Mouse (Mus musculus) heart, embryonic 13.5 days (tissue): ENCODE measurements around the gene Pgghg. TPM values are rescaled to one million over a fixed set of nuclear protein-coding genes. Genes with fewer than 3 reads are reported as not detected.

ENCODE experiments used
- ATAC-seq: fragments of 200-750 bp; cut with Nextera tagmentation; 2 replicates; pipeline ENCODE4 v1.8.0; 2017; ENCODE audit warnings: moderate TSS enrichment; ENCODE audit not compliant: insufficient number of reproducible peaks, low FRiP score, low TSS enrichment; ENCODE audit errors: extremely low read depth
- H3K27ac ChIP-seq: fragments of 300-500 bp; sonication (generic); replicated peaks from 2 replicates; pipeline ENCODE4 v1.5.1; 2015; ENCODE audit warnings: moderate library complexity, mild to moderate bottlenecking, inconsistent platforms
- H3K27me3 ChIP-seq: fragments of 300-500 bp; sonication (generic); replicated peaks from 2 replicates; pipeline ENCODE4 v1.6.1; 2015; ENCODE audit warnings: mild to moderate bottlenecking, inconsistent platforms
- H3K36me3 ChIP-seq: fragments of 300-500 bp; sonication (generic); 2 replicates; pipeline ENCODE4 v1.6.1; 2015; ENCODE audit warnings: mild to moderate bottlenecking, inconsistent platforms
- H3K4me1 ChIP-seq: fragments of 300-500 bp; sonication (generic); 2 replicates; pipeline ENCODE4 v1.6.1; 2015; ENCODE audit warnings: inconsistent platforms
- H3K4me2 ChIP-seq: fragments of 300-500 bp; sonication (generic); 2 replicates; pipeline ENCODE4 v1.6.1; 2015; ENCODE audit warnings: inconsistent platforms, mild to moderate bottlenecking, moderate library complexity
- H3K4me3 ChIP-seq: fragments of 300-500 bp; sonication (generic); 2 replicates; pipeline ENCODE4 v1.5.1; 2015; ENCODE audit warnings: moderate library complexity, mild to moderate bottlenecking, inconsistent platforms
- H3K9ac ChIP-seq: fragments of 300-500 bp; sonication (generic); 2 replicates; pipeline ENCODE4 v1.6.1; 2015; ENCODE audit warnings: inconsistent platforms, mild to moderate bottlenecking, moderate library complexity
- H3K9me3 ChIP-seq: fragments of 300-500 bp; sonication (generic); 2 replicates; pipeline ENCODE4 v1.6.1; 2016; ENCODE audit warnings: inconsistent platforms
- WGBS: fragments of 180-500 bp; shearing (Covaris S2); methylation state at CpG from one replicate; pipeline ENCODE4 v1.1.7; 2015; ENCODE audit warnings: mixed read lengths; 5-methylcytosine and 5-hydroxymethylcytosine counted together
- polyA plus RNA-seq: library from polyadenylated mRNA; unstranded; fragments of >200 nt; fragmentation: Nextera tagmentation; extraction: Ambion mirVana; gene quantifications from 2 replicates; pipeline ENCODE4 v1.2.1, GENCODE M21; 2015

Pgghg gene
- polyA plus RNA-seq, 1 experiment from 2014 or later: 13.8 TPM

DNA sequence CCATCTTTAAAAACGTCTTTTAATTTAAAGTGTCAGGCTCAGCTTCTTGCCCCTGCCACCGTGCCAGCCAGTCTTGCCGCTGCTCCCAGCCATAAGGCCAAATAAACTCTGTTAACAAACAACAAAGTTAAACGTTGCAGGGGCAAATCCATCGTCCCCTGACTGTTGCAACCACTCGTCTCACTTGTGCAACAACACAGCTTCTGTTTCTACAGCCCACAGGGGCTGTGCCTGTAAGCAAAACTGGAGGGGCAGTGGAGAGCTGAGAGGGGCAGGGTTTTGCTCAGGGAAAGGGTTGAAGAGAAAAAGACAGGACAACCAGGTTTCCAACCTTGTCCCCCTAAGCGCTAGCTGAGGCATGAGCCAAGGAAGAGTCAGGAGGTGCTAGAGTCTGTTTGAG is 33.0 kb upstream of the Pgghg start:
- no peaks in the 10 kb centered on the region for H3K36me3 ChIP-seq
- no peak overlapping the region; the same call in 1 of the 2 replicates for H3K4me2 ChIP-seq
- no peaks in the 10 kb centered on the region for H3K9me3 ChIP-seq
- peaks cover 27% of the 10 kb centered on the region for H3K27me3 ChIP-seq
- H3K27ac ChIP-seq: no peak overlapping the region
- ATAC-seq: no peak
- H3K4me3 ChIP-seq: no peak overlapping the region
- 45% methylated on average over 7 of the region's 7 CpGs for WGBS
- H3K9ac ChIP-seq: no peak overlapping the region
- peaks cover 4% of the 10 kb centered on the region; the same call in 1 of the 2 replicates for H3K4me1 ChIP-seq

GRCm38 (mm10) chr7:140908634-140909107 is 32.5 kb upstream of the Pgghg start:
- Histone ChIP-seq H3K36me3 (no peaks in the 10 kb centered on the region), H3K27ac (no peak overlapping the region), H3K9ac (peak overlapping the region; percentile 76), H3K9me3 (no peaks in the 10 kb centered on the region), H3K27me3 (peaks cover 27% of the 10 kb centered on the region), H3K4me2 (peak overlapping the region; percentile 88), H3K4me1 (peaks cover 4% of the 10 kb centered on the region; the same call in 1 of the 2 replicates), H3K4me3 (peak overlapping the region; percentile 56)
- ATAC-seq: no peak
- 2% methylated on average over 19 of the region's 19 CpGs for WGBS

- Histone ChIP-seq H3K9ac (no peak overlapping the region), H3K4me2 (no peak overlapping the region), H3K27me3 (peaks cover 30% of the 10 kb centered on the region), H3K4me3 (no peak overlapping the region), H3K27ac (no peak overlapping the region), H3K9me3 (no peaks in the 10 kb centered on the region), H3K36me3 (no peaks in the 10 kb centered on the region), H3K4me1 (peaks cover 4% of the 10 kb centered on the region; the same call in 1 of the 2 replicates)
- no peak for ATAC-seq
- 47% methylated on average over 3 of the region's 3 CpGs for WGBS
These were observed 28.9 kb upstream of the Pgghg start for GRCm38 (mm10) chr7:140912293-140912692.

DNA sequence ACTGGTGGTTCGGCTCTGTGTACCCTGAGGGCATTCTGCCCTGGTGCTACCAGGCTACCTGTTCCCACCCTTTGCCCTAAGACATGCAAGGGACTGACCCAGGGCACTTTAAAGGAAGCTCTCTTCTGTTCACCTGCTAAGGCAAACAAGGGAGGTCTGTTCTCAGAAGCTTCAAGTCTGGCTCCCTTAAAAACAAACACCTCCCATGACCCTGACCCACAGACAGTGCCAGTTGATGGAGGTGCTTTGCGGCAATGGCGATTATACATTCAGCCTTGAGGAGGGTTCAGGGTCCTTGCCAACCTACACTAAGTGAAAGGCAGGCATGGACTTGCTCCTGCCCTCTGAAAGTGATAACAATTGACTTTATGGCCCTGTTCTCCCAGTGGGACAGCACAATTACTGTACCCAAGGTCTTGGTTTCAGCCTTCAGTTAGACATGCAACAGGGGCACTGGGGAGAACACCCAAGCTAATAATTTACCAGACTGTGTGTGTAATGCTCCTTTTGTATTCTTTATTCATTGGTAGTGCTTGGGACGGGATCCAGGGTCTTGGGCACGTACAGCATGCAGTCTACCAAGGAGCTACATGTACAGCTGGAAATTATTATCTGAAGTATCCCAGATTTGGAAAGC is 28.2 kb upstream of the Pgghg start:
- Histone ChIP-seq H3K4me2 (no peak overlapping the region), H3K4me3 (no peak overlapping the region), H3K9me3 (no peaks in the 10 kb centered on the region), H3K27ac (no peak overlapping the region), H3K9ac (no peak overlapping the region), H3K4me1 (peaks cover 4% of the 10 kb centered on the region; the same call in 1 of the 2 replicates), H3K36me3 (no peaks in the 10 kb centered on the region), H3K27me3 (peaks cover 36% of the 10 kb centered on the region)
- ATAC-seq: no peak
- WGBS: 71% methylated on average over 5 of the region's 5 CpGs

DNA sequence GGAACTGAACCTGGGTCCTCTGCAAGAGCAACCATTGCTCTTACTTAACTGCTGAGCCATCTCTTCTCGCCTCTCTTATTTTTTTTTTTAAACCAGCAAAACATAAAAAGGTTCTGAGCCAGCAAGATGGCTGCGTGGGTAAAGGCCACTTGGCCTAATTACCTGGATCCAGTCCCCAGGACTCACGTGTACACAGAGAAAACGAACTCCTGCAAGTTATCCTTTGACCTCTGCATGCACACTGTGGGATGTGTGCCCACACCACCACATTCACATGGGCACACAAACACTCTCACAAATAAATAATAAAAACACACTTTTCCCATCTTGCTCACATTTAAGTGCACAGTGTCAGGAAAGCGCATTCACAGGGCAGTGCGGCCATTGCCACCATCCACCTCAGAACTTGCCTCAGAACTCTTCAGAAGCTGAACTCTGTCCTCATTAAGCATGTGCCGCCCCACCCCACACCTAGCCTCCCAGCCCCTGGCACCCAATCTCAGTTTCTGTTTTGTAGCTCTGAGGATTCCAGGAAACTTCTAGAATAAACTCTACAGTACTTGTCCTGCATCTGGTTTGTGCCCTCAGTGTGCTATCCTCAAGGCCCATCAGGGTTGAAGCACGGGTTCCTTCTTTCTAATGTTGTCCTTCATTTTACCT is 27.0 kb upstream of the Pgghg start:
- H3K27me3 ChIP-seq: peaks cover 45% of the 10 kb centered on the region
- no peaks in the 10 kb centered on the region for H3K36me3 ChIP-seq
- no peaks in the 10 kb centered on the region for H3K4me1 ChIP-seq
- H3K4me3 ChIP-seq: no peak overlapping the region
- ATAC-seq: no peak
- WGBS: 75% methylated on average over 8 of the region's 8 CpGs
- H3K9ac ChIP-seq: no peak overlapping the region
- no peaks in the 10 kb centered on the region for H3K9me3 ChIP-seq
- H3K4me2 ChIP-seq: no peak overlapping the region
- H3K27ac ChIP-seq: no peak overlapping the region

DNA sequence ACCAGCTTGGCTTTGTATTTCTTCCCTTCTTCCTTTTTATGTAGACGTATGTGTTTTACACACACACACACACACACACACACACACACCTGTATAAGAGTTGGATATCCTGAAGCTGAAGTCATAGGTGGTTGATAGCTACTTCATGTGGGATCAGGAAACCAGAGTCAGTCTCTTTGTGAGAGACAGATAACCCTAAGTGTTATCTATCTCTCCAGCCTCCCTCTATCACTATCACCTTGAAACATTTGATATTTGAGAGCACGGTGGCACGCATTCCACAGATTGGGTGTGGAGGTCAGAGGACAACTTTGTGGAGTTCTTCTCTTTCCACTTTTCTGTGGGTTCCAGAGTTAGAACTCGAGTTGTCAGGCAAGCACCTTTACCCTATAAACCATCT is 21.3 kb upstream of the Pgghg start:
- 31% methylated on average over 4 of the region's 4 CpGs for WGBS
- H3K36me3 ChIP-seq: no peaks in the 10 kb centered on the region
- H3K9ac ChIP-seq: no peak overlapping the region
- no peaks in the 10 kb centered on the region for H3K9me3 ChIP-seq
- no peak overlapping the region for H3K4me2 ChIP-seq
- no peak overlapping the region for H3K27ac ChIP-seq
- no peak for ATAC-seq
- H3K4me1 ChIP-seq: peaks cover 14% of the 10 kb centered on the region
- H3K4me3 ChIP-seq: no peak overlapping the region
- peaks cover 87% of the 10 kb centered on the region for H3K27me3 ChIP-seq

GRCm38 (mm10) chr7:140920418-140921029 is 20.7 kb upstream of the Pgghg start, which contains the start of gene Nlrp6:
Gene Nlrp6 (plus strand): TSS chr7:140920902.
- Histone ChIP-seq H3K4me1 (peaks cover 14% of the 10 kb centered on the region), H3K27ac (no peak within 1 kb of the TSS), H3K4me2 (no peak within 1 kb of the TSS), H3K9ac (no peak within 1 kb of the TSS), H3K36me3 (no peaks in the 10 kb centered on the region), H3K27me3 (peaks cover 93% of the 10 kb centered on the region), H3K4me3 (no peak within 1 kb of the TSS), H3K9me3 (no peaks in the 10 kb centered on the region)
- 66% methylated on average over 8 of the region's 8 CpGs for WGBS
- no peak for ATAC-seq

- Histone ChIP-seq H3K36me3 (no peaks in the 10 kb centered on the region), H3K4me2 (no peak overlapping the region), H3K27me3 (peaks cover 92% of the 10 kb centered on the region), H3K9ac (no peak overlapping the region), H3K9me3 (no peaks in the 10 kb centered on the region), H3K27ac (no peak overlapping the region), H3K4me1 (peaks cover 14% of the 10 kb centered on the region), H3K4me3 (no peak overlapping the region)
- WGBS: 25% methylated on average over 22 of the region's 22 CpGs
- ATAC-seq: no peak
These were observed 19.8 kb upstream of the Pgghg start for GRCm38 (mm10) chr7:140921225-140921975.

DNA sequence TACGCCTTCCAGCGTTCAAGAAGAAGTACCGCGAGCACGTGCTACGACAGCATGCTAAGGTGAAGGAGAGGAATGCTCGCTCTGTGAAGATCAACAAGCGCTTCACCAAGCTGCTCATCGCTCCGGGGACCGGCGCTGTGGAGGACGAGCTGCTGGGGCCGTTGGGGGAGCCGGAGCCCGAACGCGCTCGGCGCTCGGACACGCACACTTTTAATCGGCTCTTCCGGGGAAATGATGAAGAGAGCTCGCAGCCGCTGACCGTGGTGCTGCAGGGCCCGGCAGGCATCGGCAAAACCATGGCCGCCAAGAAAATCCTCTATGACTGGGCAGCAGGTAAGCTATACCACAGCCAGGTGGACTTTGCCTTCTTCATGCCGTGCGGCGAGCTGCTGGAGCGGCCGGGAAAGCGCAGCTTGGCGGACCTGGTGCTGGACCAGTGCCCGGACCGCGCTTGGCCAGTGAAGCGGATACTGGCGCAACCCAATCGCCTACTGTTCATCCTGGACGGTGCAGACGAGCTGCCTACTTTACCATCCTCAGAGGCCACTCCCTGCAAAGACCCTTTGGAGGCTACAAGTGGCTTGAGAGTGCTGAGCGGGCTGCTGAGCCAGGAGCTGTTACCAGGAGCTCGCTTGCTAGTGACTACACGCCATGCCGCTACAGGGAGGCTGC is 18.7 kb upstream of the Pgghg start:
- Histone ChIP-seq H3K27ac (no peak overlapping the region), H3K4me3 (peak overlapping the region; percentile 46), H3K27me3 (peaks cover 87% of the 10 kb centered on the region), H3K4me1 (peaks cover 14% of the 10 kb centered on the region), H3K9me3 (no peaks in the 10 kb centered on the region), H3K36me3 (no peaks in the 10 kb centered on the region), H3K4me2 (peak overlapping the region; percentile 69), H3K9ac (no peak overlapping the region)
- ATAC-seq: no peak
- WGBS: 1% methylated on average over 49 of the region's 49 CpGs

DNA sequence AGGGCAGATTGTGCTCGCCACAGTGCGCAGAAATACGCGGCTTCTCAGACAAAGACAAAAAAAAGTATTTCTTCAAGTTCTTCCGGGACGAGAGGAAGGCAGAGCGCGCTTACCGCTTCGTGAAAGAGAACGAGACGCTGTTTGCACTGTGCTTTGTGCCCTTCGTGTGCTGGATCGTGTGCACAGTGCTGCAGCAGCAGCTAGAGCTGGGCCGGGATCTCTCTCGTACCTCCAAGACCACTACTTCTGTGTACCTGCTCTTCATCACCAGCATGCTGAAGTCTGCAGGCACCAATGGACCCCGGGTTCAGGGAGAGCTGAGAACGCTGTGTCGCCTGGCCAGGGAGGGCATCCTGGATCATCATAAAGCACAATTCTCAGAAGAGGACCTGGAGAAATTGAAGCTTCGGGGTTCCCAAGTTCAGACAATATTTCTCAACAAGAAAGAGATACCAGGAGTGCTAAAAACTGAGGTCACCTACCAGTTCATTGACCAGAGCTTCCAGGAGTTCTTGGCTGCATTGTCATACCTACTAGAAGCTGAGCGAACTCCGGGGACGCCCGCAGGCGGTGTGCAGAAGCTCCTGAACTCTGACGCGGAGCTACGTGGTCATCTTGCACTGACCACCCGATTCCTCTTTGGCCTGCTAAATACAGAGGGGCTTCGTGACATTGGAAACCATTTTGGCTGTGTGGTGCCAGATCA is 18.0 kb upstream of the Pgghg start:
- Histone ChIP-seq H3K27ac (no peak overlapping the region), H3K4me3 (peak overlapping the region; percentile 46), H3K27me3 (peaks cover 80% of the 10 kb centered on the region), H3K9ac (no peak overlapping the region), H3K4me1 (peaks cover 14% of the 10 kb centered on the region), H3K4me2 (peak overlapping the region; percentile 69), H3K36me3 (no peaks in the 10 kb centered on the region), H3K9me3 (no peaks in the 10 kb centered on the region)
- 22% methylated on average over 30 of the region's 30 CpGs for WGBS
- ATAC-seq: no peak
